Mouse (Mus musculus) forebrain, embryonic 13.5 days (tissue): Measurements from ENCODE around the gene Celsr2. TPM values are rescaled to one million over a fixed set of nuclear protein-coding genes. Genes with fewer than 3 reads are reported as not detected.

Experiments
- ATAC-seq: fragments of 200-750 bp; cut with Nextera tagmentation; 2 replicates; pipeline ENCODE4 v1.8.0; 2017
- H3K27ac ChIP-seq: fragments of 300-500 bp; sonication (generic); 2 replicates; pipeline ENCODE4 v1.5.1; 2015; ENCODE audit warnings: inconsistent platforms, mild to moderate bottlenecking, moderate library complexity
- H3K27me3 ChIP-seq: fragments of 300-500 bp; sonication (generic); 2 replicates; pipeline ENCODE4 v1.6.1; 2015; ENCODE audit warnings: mild to moderate bottlenecking, inconsistent platforms
- H3K36me3 ChIP-seq: fragments of 300-500 bp; sonication (generic); 2 replicates; pipeline ENCODE4 v1.6.1; 2015; ENCODE audit warnings: mild to moderate bottlenecking, inconsistent platforms; ENCODE audit not compliant: poor library complexity, severe bottlenecking
- H3K4me1 ChIP-seq: fragments of 300-500 bp; sonication (generic); 2 replicates; pipeline ENCODE4 v1.6.1; 2015; ENCODE audit warnings: inconsistent platforms
- H3K4me2 ChIP-seq: fragments of 300-500 bp; sonication (generic); 2 replicates; pipeline ENCODE4 v1.6.1; 2015; ENCODE audit warnings: inconsistent platforms, mild to moderate bottlenecking, moderate library complexity
- H3K4me3 ChIP-seq: fragments of 300-500 bp; sonication (generic); 2 replicates; pipeline ENCODE4 v1.5.1; 2015; ENCODE audit warnings: mild to moderate bottlenecking, inconsistent platforms
- H3K9ac ChIP-seq: fragments of 300-500 bp; sonication (generic); 2 replicates; pipeline ENCODE4 v1.6.1; 2015; ENCODE audit warnings: mild to moderate bottlenecking, inconsistent platforms
- H3K9me3 ChIP-seq: fragments of 300-500 bp; sonication (generic); replicated peaks from 2 replicates; pipeline ENCODE4 v1.6.1; 2016; ENCODE audit warnings: inconsistent platforms
- WGBS: fragments of 180-500 bp; shearing (Covaris S2); methylation state at CpG from one replicate; pipeline ENCODE4 v1.1.7; 2015; 5-methylcytosine and 5-hydroxymethylcytosine counted together
- polyA plus RNA-seq: library from polyadenylated mRNA; unstranded; fragments of >200 nt; fragmentation: Nextera tagmentation; extraction: Ambion mirVana; gene quantifications from 2 replicates; pipeline ENCODE4 v1.2.1, GENCODE M21; 2015

Celsr2 gene
- polyA plus RNA-seq = 45.3 and 56.9 TPM in 2 replicates

GRCm38 (mm10) chr3:108414857-108415830 is at the start of gene Celsr2:
Gene Celsr2 (minus strand): TSS chr3:108415552.
- Histone ChIP-seq H3K9me3 (peaks cover 18% of the 10 kb centered on the region), H3K9ac (peak within 1 kb of the TSS; percentile 98), H3K4me1 (peaks cover 48% of the 10 kb centered on the region), H3K36me3 (peaks cover 33% of the 10 kb centered on the region), H3K27ac (peak within 1 kb of the TSS; percentile 92), H3K4me3 (peak within 1 kb of the TSS; percentile 95), H3K4me2 (peak within 1 kb of the TSS; percentile 94), H3K27me3 (peaks cover 10% of the 10 kb centered on the region; the same call in 1 of the 2 replicates)
- peak; percentile 25 for ATAC-seq
- 3% methylated on average over 66 of the region's 67 CpGs for WGBS

- H3K9ac ChIP-seq = no peak overlapping the region
- H3K36me3 ChIP-seq = no peaks in the 10 kb centered on the region
- no peak overlapping the region for H3K27ac ChIP-seq
- WGBS = 45% methylated on average over 10 of the region's 10 CpGs
- ATAC-seq = no peak
- no peaks in the 10 kb centered on the region for H3K27me3 ChIP-seq
- H3K4me1 ChIP-seq = no peaks in the 10 kb centered on the region
- no peak overlapping the region; the same call in 1 of the 2 replicates for H3K4me2 ChIP-seq
- H3K9me3 ChIP-seq = no peaks in the 10 kb centered on the region
- no peak overlapping the region for H3K4me3 ChIP-seq
Measured at GRCm38 (mm10) chr3:108458866-108459265, 43.5 kb upstream of the Celsr2 start.

- ATAC-seq = no peak
- WGBS = 61% methylated on average over 14 of the region's 14 CpGs
Measured at GRCm38 (mm10) chr3:108458380-108458779, 43.0 kb upstream of the Celsr2 start.

GRCm38 (mm10) chr3:108454172-108454571 is 38.8 kb upstream of the Celsr2 start:
- H3K4me3 ChIP-seq = no peak overlapping the region
- no peak for ATAC-seq
- WGBS = 72% methylated on average over 1 of the region's 1 CpGs

More at GRCm38 (mm10) chr3:108458380-108458779, 43.0 kb upstream of the Celsr2 start:
- no peak overlapping the region for H3K4me3 ChIP-seq
- H3K36me3 ChIP-seq = no peaks in the 10 kb centered on the region
- no peak overlapping the region for H3K27ac ChIP-seq
- no peaks in the 10 kb centered on the region for H3K4me1 ChIP-seq
- no peak overlapping the region for H3K9ac ChIP-seq
- H3K4me2 ChIP-seq = no peak overlapping the region; the same call in 1 of the 2 replicates
- no peaks in the 10 kb centered on the region for H3K27me3 ChIP-seq
- no peaks in the 10 kb centered on the region for H3K9me3 ChIP-seq

GRCm38 (mm10) chr3:108451969-108452368 is 36.6 kb upstream of the Celsr2 start:
- Histone ChIP-seq H3K9ac (no peak overlapping the region), H3K27me3 (no peaks in the 10 kb centered on the region), H3K27ac (no peak overlapping the region), H3K4me3 (no peak overlapping the region), H3K36me3 (no peaks in the 10 kb centered on the region), H3K4me1 (no peaks in the 10 kb centered on the region), H3K4me2 (no peak overlapping the region), H3K9me3 (no peaks in the 10 kb centered on the region)
- WGBS = 83% methylated on average over 2 of the region's 2 CpGs
- ATAC-seq = no peak

More at GRCm38 (mm10) chr3:108454172-108454571, 38.8 kb upstream of the Celsr2 start:
- no peak overlapping the region for H3K9ac ChIP-seq
- no peak overlapping the region for H3K27ac ChIP-seq
- no peaks in the 10 kb centered on the region for H3K9me3 ChIP-seq
- H3K4me2 ChIP-seq = no peak overlapping the region
- no peaks in the 10 kb centered on the region for H3K4me1 ChIP-seq
- no peaks in the 10 kb centered on the region for H3K27me3 ChIP-seq
- H3K36me3 ChIP-seq = no peaks in the 10 kb centered on the region

- H3K9ac ChIP-seq = peak overlapping the region; percentile 90
- H3K27me3 ChIP-seq = no peaks in the 10 kb centered on the region
- no peaks in the 10 kb centered on the region for H3K9me3 ChIP-seq
- peak overlapping the region; percentile 84 for H3K4me2 ChIP-seq
- H3K27ac ChIP-seq = peak overlapping the region; percentile 87
- H3K36me3 ChIP-seq = peaks cover 11% of the 10 kb centered on the region
- peaks cover 43% of the 10 kb centered on the region for H3K4me1 ChIP-seq
- peak overlapping the region; percentile 81 for H3K4me3 ChIP-seq
- ATAC-seq = no peak
- 13% methylated on average over 6 of the region's 6 CpGs for WGBS
Measured at GRCm38 (mm10) chr3:108445366-108445705, 30.0 kb upstream of the Celsr2 start.

GRCm38 (mm10) chr3:108444698-108445365 is 29.5 kb upstream of the Celsr2 start, which contains the start of gene Sars:
Gene Sars (minus strand): TSS chr3:108445209.
- H3K9me3 ChIP-seq = no peaks in the 10 kb centered on the region
- H3K4me2 ChIP-seq = peak within 1 kb of the TSS; percentile 84
- peak within 1 kb of the TSS; percentile 87 for H3K27ac ChIP-seq
- under 1% methylated on average over 41 of the region's 41 CpGs for WGBS
- no peaks in the 10 kb centered on the region for H3K27me3 ChIP-seq
- peaks cover 43% of the 10 kb centered on the region for H3K4me1 ChIP-seq
- H3K4me3 ChIP-seq = peak within 1 kb of the TSS; percentile 81
- H3K9ac ChIP-seq = peak within 1 kb of the TSS; percentile 90
- ATAC-seq = peak; percentile 97
- peaks cover 13% of the 10 kb centered on the region for H3K36me3 ChIP-seq

- no peak for ATAC-seq
- Histone ChIP-seq H3K36me3 (peaks cover 16% of the 10 kb centered on the region), H3K4me2 (peak overlapping the region; percentile 84), H3K9ac (peak overlapping the region; percentile 90), H3K4me1 (peaks cover 43% of the 10 kb centered on the region), H3K27ac (0 out of 2 replicates have a peak overlapping the region, but pooled peaks have one; percentile 87), H3K27me3 (no peaks in the 10 kb centered on the region), H3K9me3 (no peaks in the 10 kb centered on the region), H3K4me3 (peak overlapping the region; percentile 81)
- 20% methylated on average over 8 of the region's 8 CpGs for whole genome bisulfite sequencing
Measured at GRCm38 (mm10) chr3:108444029-108444428, 28.7 kb upstream of the Celsr2 start.

- Histone ChIP-seq H3K4me3 (no peak overlapping the region), H3K9me3 (no peaks in the 10 kb centered on the region), H3K27ac (peak overlapping the region; percentile 19; the same call in 1 of the 2 replicates), H3K4me1 (peaks cover 61% of the 10 kb centered on the region), H3K4me2 (no peak overlapping the region), H3K9ac (no peak overlapping the region), H3K36me3 (peaks cover 39% of the 10 kb centered on the region), H3K27me3 (no peaks in the 10 kb centered on the region)
- WGBS = 62% methylated on average over 7 of the region's 7 CpGs
- no peak for ATAC-seq
Measured at GRCm38 (mm10) chr3:108436380-108436714, 21.0 kb upstream of the Celsr2 start.

- no peak overlapping the region for H3K4me2 ChIP-seq
- 0 out of 2 replicates have a peak overlapping the region, but pooled peaks have one; percentile 34 for H3K9ac ChIP-seq
- WGBS = 75% methylated on average over 17 of the region's 17 CpGs
- no peak for ATAC-seq
- H3K4me3 ChIP-seq = no peak overlapping the region
- H3K9me3 ChIP-seq = no peaks in the 10 kb centered on the region
- H3K4me1 ChIP-seq = peaks cover 58% of the 10 kb centered on the region
- no peaks in the 10 kb centered on the region for H3K27me3 ChIP-seq
- peaks cover 40% of the 10 kb centered on the region for H3K36me3 ChIP-seq
- H3K27ac ChIP-seq = peak overlapping the region; percentile 97; the same call in 1 of the 2 replicates
Measured at GRCm38 (mm10) chr3:108435701-108436379, 20.5 kb upstream of the Celsr2 start.

GRCm38 (mm10) chr3:108433881-108434495 is 18.6 kb upstream of the Celsr2 start:
- Histone ChIP-seq H3K9ac (peak overlapping the region; percentile 55), H3K4me2 (peak overlapping the region; percentile 50), H3K4me1 (peaks cover 58% of the 10 kb centered on the region), H3K27ac (peak overlapping the region; percentile 97), H3K9me3 (no peaks in the 10 kb centered on the region), H3K4me3 (no peak overlapping the region; the same call in 1 of the 2 replicates), H3K27me3 (no peaks in the 10 kb centered on the region), H3K36me3 (peaks cover 53% of the 10 kb centered on the region)
- peak; percentile 75 for ATAC-seq
- WGBS = 7% methylated on average over 19 of the region's 19 CpGs
